Mouse (Mus musculus): ENCODE measurements around the gene Rxra.

The Rxra gene

GRCm38 (mm10) chr2:27676106-27676477 lies at the start of gene Rxra:
TSS of gene Rxra (plus strand) at chr2:27676440.
- CTCF ChIA-PET = no interaction called here

GRCm38 (mm10) chr2:27626604-27627003 lies 49.6 kb upstream of the Rxra start:
- CTCF ChIA-PET = no interaction called here

GRCm38 (mm10) chr2:27630601-27631285 lies 45.5 kb upstream of the Rxra start:
- CTCF ChIA-PET = no interaction called here

- CTCF ChIA-PET = no interaction called here
These were observed 42.8 kb upstream of the Rxra start for GRCm38 (mm10) chr2:27633471-27633870.

GRCm38 (mm10) chr2:27634018-27634417 lies 42.2 kb upstream of the Rxra start:
- CTCF ChIA-PET = no interaction called here

- CTCF ChIA-PET = no interaction called here
These were observed 41.0 kb upstream of the Rxra start for GRCm38 (mm10) chr2:27635147-27635738.

- CTCF ChIA-PET = no interaction called here
These were observed 39.4 kb upstream of the Rxra start for GRCm38 (mm10) chr2:27636796-27637195.

GRCm38 (mm10) chr2:27637281-27637896 lies 38.9 kb upstream of the Rxra start:
- CTCF ChIA-PET = no interaction called here

GRCm38 (mm10) chr2:27639631-27640334 lies 36.5 kb upstream of the Rxra start:
- CTCF ChIA-PET = interaction anchor here (0.6 kb wide), 1 partner anchor 145 kb away, joined by 4 read pairs; no protein-coding TSS in a partner anchor

GRCm38 (mm10) chr2:27640900-27641479 lies 35.2 kb upstream of the Rxra start:
- CTCF ChIA-PET = no interaction called here

GRCm38 (mm10) chr2:27644547-27645120 lies 31.6 kb upstream of the Rxra start:
- CTCF ChIA-PET = no interaction called here

GRCm38 (mm10) chr2:27645471-27645870 lies 30.8 kb upstream of the Rxra start:
- CTCF ChIA-PET = no interaction called here

GRCm38 (mm10) chr2:27649862-27650661 lies 26.2 kb upstream of the Rxra start:
- CTCF ChIA-PET = no interaction called here

GRCm38 (mm10) chr2:27650991-27651390 lies 25.2 kb upstream of the Rxra start:
- CTCF ChIA-PET = no interaction called here

- CTCF ChIA-PET = no interaction called here
These were observed 22.7 kb upstream of the Rxra start for GRCm38 (mm10) chr2:27653496-27654030.

GRCm38 (mm10) chr2:27654321-27655232 lies 21.7 kb upstream of the Rxra start:
- CTCF ChIA-PET = no interaction called here

GRCm38 (mm10) chr2:27656576-27656975 lies 19.7 kb upstream of the Rxra start:
- CTCF ChIA-PET = no interaction called here

- CTCF ChIA-PET = no interaction called here
These were observed 11.0 kb upstream of the Rxra start for GRCm38 (mm10) chr2:27665284-27665683.

GRCm38 (mm10) chr2:27666719-27667118 lies 9.5 kb upstream of the Rxra start:
- CTCF ChIA-PET = no interaction called here

- CTCF ChIA-PET = no interaction called here
These were observed 8.6 kb upstream of the Rxra start for GRCm38 (mm10) chr2:27667677-27668076.

Measured in spleen, embryonic (tissue).